Mouse (Mus musculus): Measurements from ENCODE around the gene Prss36.
"Not testable (repeated sequence)": the region's sequence is repeated elsewhere in the genome, so short reads cannot be mapped to it uniquely, and the experiment has no call there.

Gene Prss36

GRCm38 (mm10) chr7:127899997-127900396, 46.5 kb downstream of the Prss36 start:
- no peak for DNase-seq

DNA sequence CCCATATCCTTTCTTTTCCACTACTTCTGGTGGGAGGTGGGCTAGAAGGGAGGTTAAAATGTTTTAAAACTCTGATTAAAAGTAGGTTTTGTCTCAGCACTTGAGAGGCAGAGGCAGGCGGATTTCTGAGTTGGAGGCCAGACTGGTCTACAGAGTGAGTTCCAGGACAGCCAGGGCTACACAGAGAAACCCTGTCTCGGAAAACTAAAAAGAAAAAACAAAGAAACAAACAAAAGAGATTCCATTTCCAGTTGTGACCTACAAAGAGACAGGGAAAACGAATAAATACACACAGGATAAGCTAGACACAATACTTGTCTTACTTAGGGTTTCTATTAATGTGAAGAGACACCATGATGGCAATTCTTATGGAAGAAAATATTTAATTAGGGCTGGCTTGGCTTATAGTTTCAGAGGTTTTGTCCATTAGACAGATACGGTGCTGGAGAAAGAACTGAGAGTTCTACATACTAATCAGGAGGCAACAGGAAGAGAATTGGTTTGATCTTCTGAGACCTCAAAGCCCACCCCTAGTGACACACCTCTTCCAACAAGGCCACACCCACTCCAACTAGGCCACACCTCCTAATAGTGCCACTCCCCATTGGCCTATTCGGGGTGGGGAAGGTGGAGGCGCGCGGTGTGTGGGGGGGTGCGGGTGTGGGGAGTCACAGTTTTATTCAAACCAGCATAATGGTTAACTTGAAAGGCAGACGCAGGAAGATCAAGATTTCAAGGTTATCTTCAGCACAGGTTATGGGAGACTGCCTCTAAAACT, 48.2 kb downstream of the Prss36 start:
- DNase-seq = no peak

DNA sequence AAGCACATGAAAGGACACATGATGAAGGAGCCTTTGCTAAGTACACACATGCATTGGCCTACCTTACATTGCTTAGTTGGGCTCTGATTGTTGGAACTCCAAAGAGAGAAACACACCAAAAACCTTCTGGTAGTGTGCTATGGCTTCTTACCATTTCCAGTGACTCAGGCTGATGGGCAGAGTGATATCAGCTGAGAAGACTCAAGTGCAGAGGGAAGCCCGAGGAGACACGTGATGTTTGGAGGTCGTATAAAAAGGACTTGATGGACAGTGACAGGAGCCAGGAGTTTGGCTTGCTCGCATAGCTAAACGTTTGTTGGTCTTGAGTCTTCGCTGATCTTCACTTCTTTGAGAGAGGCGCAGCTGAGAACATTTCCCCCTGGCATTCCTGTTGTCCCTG, 49.0 kb downstream of the Prss36 start:
- DNase-seq = no peak

- peak; percentile 63 for DNase-seq
These were observed 50.1 kb downstream of the Prss36 start for GRCm38 (mm10) chr7:127896384-127896783.

GRCm38 (mm10) chr7:127895891-127896290, 50.6 kb downstream of the Prss36 start:
- DNase-seq = not testable (repeated sequence)

GRCm38 (mm10) chr7:127895442-127895841, 51.1 kb downstream of the Prss36 start, which contains the start of the genes Gm21974 and Vkorc1:
Gene Gm21974, minus strand, starts transcription at chr7:127895454.
Gene Vkorc1, minus strand, starts transcription at chr7:127895617.
- DNase-seq = peak; percentile 96

- DNase-seq = no peak
These were observed 52.0 kb downstream of the Prss36 start for GRCm38 (mm10) chr7:127894480-127894879.

GRCm38 (mm10) chr7:127890798-127891197, 55.7 kb downstream of the Prss36 start, which contains the start of gene Prss53:
Gene Prss53, minus strand, starts transcription at chr7:127890970.
- DNase-seq = no peak

DNA sequence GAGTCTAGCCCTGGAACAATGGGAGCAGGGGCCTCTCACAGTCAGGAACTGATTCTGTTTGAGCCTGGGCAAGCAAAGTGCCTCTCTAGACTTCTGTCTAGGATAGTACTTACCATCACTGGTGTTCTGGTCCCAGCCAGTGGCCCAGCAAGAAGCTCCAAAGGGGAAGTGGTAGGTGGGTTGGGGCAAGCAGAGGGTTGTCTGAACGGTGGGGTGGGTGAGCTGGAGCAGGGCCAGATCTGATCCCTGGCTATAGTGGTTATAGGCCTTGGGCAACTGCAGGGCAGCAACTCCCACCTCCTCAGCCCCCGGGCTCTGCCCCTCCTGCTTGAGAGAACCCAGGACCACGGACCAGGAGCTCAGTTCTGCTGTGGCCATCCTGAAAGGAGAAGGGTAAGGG, 57.7 kb downstream of the Prss36 start:
- DNase-seq = no peak

DNA sequence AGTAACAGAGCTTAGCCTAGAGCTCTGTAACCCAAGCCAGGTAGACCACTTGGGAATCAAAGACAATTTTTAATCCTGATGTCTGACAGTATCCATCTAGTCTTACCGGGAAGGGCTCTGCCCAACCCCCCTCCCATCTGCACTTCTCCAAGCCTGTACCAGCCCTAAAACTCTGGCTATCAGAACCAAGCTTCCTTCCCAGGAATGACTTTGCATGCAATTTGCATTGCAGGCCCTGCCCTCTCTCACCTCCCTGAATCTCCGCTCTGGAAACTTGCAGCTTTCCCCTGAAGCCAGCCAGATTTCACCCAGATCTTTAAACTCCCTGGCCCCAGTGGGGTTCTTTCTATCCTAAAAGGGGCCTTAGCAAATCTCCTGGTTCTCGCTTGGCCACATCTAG, 58.7 kb downstream of the Prss36 start:
- DNase-seq = no peak

GRCm38 (mm10) chr7:127887191-127887590, 59.3 kb downstream of the Prss36 start:
- no peak for DNase-seq

GRCm38 (mm10) chr7:127886551-127886950, 60.0 kb downstream of the Prss36 start:
- no peak for DNase-seq

DNA sequence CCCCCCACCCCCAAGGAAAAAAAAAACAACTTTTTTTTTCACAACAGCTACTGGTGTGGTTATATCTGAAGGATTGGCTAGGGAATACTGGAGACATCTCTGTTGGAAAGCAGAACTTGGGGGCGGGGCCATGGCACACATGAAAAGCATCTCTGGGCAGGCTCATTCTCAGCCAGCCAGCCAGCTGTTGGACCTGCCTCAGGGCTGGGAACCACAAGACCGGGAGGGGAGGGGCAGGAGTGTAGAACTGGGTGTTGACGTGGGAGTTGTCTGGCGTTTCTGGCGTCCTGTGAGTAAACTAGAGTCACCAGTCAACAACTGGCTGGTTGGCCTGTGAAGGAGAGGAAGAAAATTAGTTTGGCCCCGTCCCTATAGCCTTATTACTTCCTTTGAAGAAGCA, 60.6 kb downstream of the Prss36 start:
- DNase-seq = no peak

All from cerebellum, adult 11 months (tissue).